Mouse (Mus musculus) lung, embryonic 14.5 days (tissue): Measurements from ENCODE around the gene Cdc40. TPM values are rescaled to one million over a fixed set of nuclear protein-coding genes. Genes with fewer than 3 reads are reported as not detected.

Experiments used
- ATAC-seq: fragments of 200-750 bp; cut with Nextera tagmentation; 2 replicates; pipeline ENCODE4 v1.8.0; 2017; ENCODE audit warnings: mild to moderate bottlenecking, moderate TSS enrichment, moderate library complexity; ENCODE audit not compliant: insufficient read depth
- DNase-seq: peaks from one replicate; pipeline ENCODE4 v3.0.0-alpha.2; 2015
- H3K27ac ChIP-seq: fragments of 300-500 bp; sonication (generic); 2 replicates; pipeline ENCODE4 v1.5.1; 2014; ENCODE audit warnings: low read depth, mild to moderate bottlenecking, moderate library complexity
- H3K27me3 ChIP-seq: fragments of 300-500 bp; sonication (generic); 2 replicates; pipeline ENCODE4 v1.6.1; 2014; ENCODE audit warnings: low read length, control low read depth; ENCODE audit not compliant: insufficient read depth
- H3K36me3 ChIP-seq: fragments of 300-500 bp; sonication (generic); 2 replicates; pipeline ENCODE4 v1.6.1; 2014; ENCODE audit warnings: control low read depth; ENCODE audit not compliant: insufficient read depth
- H3K4me1 ChIP-seq: fragments of 300-500 bp; sonication (generic); 2 replicates; pipeline ENCODE4 v1.6.1; 2014; ENCODE audit warnings: antibody characterized with exemption, control low read depth; ENCODE audit not compliant: insufficient read depth
- H3K4me2 ChIP-seq: fragments of 300-500 bp; sonication (generic); 2 replicates; pipeline ENCODE4 v1.6.1; 2014; ENCODE audit warnings: mild to moderate bottlenecking
- H3K4me3 ChIP-seq: fragments of 300-500 bp; sonication (generic); 2 replicates; pipeline ENCODE4 v1.5.1; 2014; ENCODE audit warnings: low read depth, low read length
- H3K9ac ChIP-seq: fragments of 300-500 bp; sonication (generic); 2 replicates; pipeline ENCODE4 v1.6.1; 2014
- H3K9me3 ChIP-seq: fragments of 300-500 bp; sonication (generic); 2 replicates; pipeline ENCODE4 v1.6.1; 2016; ENCODE audit warnings: low read depth, low read length, control low read depth
- CTCF ChIP-seq: IDR thresholded peaks from 2 replicates; pipeline ENCODE4 v1.5.1; 2016; ENCODE audit warnings: antibody characterized with exemption, low read depth
- WGBS: fragments of 180-500 bp; shearing (Covaris S2); extraction: QIAGEN DNeasy Blood & Tissue Kit; methylation state at CpG from one replicate; pipeline ENCODE4 v1.1.7; 2014; 5-methylcytosine and 5-hydroxymethylcytosine counted together
- polyA plus RNA-seq: library from polyadenylated mRNA; unstranded; fragments of >200 nt; fragmentation: Nextera tagmentation; extraction: Ambion mirVana; gene quantifications from 2 replicates; pipeline ENCODE4 v1.2.1, GENCODE M21; 2014

Gene Cdc40
- polyA plus RNA-seq, 1 experiment from 2014 or later: 33.4 TPM

DNA sequence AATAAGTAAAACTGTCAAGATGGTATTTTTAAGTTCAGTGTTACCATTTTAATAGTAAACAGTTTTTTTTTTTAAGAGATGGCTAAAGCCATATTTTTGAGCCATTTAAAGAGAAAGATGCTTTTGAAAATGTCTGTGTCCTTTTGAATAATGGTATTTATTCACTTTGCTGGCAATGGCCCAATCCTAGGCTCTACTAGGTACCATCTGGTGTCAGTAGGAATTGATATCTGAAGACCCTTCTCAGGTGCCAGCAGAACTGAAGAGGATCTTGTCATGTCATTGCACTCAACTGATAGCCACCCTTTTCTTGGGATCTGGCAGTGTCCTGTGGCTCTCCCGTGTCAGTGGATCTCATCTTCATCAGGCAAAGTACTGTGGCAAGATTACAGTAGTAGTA is 23.0 kb upstream of the Cdc40 start:
- Histone ChIP-seq H3K9me3 (no peaks in the 10 kb centered on the region), H3K27ac (no peak overlapping the region), H3K27me3 (no peaks in the 10 kb centered on the region), H3K4me3 (no peak overlapping the region), H3K36me3 (no peaks in the 10 kb centered on the region), H3K4me1 (no peaks in the 10 kb centered on the region), H3K4me2 (no peak overlapping the region), H3K9ac (no peak overlapping the region)
- 74% methylated on average over 1 of the region's 1 CpGs for WGBS
- ATAC-seq (no peak), DNase-seq (no peak)
- no peak for TF ChIP-seq CTCF

GRCm38 (mm10) chr10:40901786-40902185 is 18.7 kb upstream of the Cdc40 start:
- WGBS: 61% methylated on average over 4 of the region's 4 CpGs
- H3K9ac ChIP-seq: no peak overlapping the region
- no peak for DNase-seq
- H3K4me1 ChIP-seq: no peaks in the 10 kb centered on the region
- TF ChIP-seq CTCF: no peak
- no peaks in the 10 kb centered on the region for H3K27me3 ChIP-seq
- no peak overlapping the region for H3K4me3 ChIP-seq
- no peaks in the 10 kb centered on the region for H3K36me3 ChIP-seq
- no peak for ATAC-seq
- H3K27ac ChIP-seq: no peak overlapping the region
- H3K4me2 ChIP-seq: no peak overlapping the region
- H3K9me3 ChIP-seq: no peaks in the 10 kb centered on the region

- Histone ChIP-seq H3K4me1 (no peaks in the 10 kb centered on the region), H3K9me3 (no peaks in the 10 kb centered on the region), H3K9ac (no peak overlapping the region), H3K4me3 (no peak overlapping the region), H3K27ac (no peak overlapping the region), H3K4me2 (no peak overlapping the region), H3K27me3 (no peaks in the 10 kb centered on the region), H3K36me3 (no peaks in the 10 kb centered on the region)
- TF ChIP-seq CTCF: no peak
- ATAC-seq (no peak), DNase-seq (no peak)
- 56% methylated on average over 5 of the region's 5 CpGs for WGBS
Observed at GRCm38 (mm10) chr10:40896656-40897055, 13.5 kb upstream of the Cdc40 start.

DNA sequence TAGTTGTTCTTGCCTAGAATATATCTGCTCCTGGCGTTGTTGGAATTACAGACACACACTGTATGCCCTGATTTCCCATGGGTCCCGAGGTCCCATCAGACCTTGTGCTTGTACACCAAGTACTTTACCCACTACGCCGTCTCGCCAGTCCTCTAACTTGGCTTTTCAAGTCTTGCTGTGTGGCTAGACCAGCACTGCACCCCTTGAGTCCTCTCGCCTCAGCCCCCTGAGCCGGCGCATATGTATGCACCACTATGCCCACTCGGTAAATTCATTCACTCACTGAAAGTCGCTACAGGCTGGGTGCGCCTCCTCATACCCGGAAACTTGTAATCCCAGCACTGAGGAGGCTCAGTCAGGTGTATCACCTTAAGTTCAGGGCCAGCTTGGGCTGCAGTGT is 12.7 kb upstream of the Cdc40 start:
- TF ChIP-seq CTCF: no peak
- Histone ChIP-seq H3K9me3 (no peaks in the 10 kb centered on the region), H3K4me3 (no peak overlapping the region), H3K4me2 (no peak overlapping the region), H3K4me1 (no peaks in the 10 kb centered on the region), H3K27ac (no peak overlapping the region), H3K27me3 (no peaks in the 10 kb centered on the region), H3K36me3 (no peaks in the 10 kb centered on the region), H3K9ac (no peak overlapping the region)
- ATAC-seq: no peak
- 91% methylated on average over 12 of the region's 12 CpGs for WGBS
- no peak for DNase-seq

- no peak overlapping the region for H3K4me2 ChIP-seq
- no peaks in the 10 kb centered on the region for H3K27me3 ChIP-seq
- H3K4me1 ChIP-seq: 0 out of 2 replicates have a peak, but pooled peaks cover 3% of the 10 kb centered on the region
- DNase-seq (no peak), ATAC-seq (no peak)
- no peaks in the 10 kb centered on the region for H3K36me3 ChIP-seq
- no peak overlapping the region for H3K9ac ChIP-seq
- no peaks in the 10 kb centered on the region for H3K9me3 ChIP-seq
- no peak for TF ChIP-seq CTCF
- no peak overlapping the region for H3K27ac ChIP-seq
- H3K4me3 ChIP-seq: no peak overlapping the region
- 77% methylated on average over 4 of the region's 4 CpGs for WGBS
Observed at GRCm38 (mm10) chr10:40889146-40889545, 6.0 kb upstream of the Cdc40 start.

DNA sequence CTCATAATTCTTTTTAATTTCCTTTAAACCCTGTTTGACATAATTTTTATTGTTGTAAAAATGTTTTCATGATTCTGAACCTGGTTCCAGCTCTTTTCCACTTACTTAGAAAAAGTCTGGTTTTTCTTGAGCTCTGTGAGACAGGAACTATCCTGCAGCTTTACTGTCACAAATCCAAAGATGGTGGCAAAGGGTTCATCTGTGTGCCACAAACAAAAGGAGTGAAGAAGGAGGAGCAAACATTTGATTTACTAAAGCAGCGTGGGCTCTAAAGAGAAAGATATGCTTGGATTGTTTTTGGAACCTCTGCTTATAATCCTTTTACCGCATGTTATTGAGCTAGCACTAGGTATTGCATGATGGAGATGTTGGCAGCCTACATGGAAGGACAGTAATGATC is 4.2 kb upstream of the Cdc40 start:
- no peaks in the 10 kb centered on the region for H3K36me3 ChIP-seq
- H3K4me3 ChIP-seq: no peak overlapping the region
- 81% methylated on average over 2 of the region's 2 CpGs for WGBS
- DNase-seq (no peak), ATAC-seq (no peak)
- TF ChIP-seq CTCF: no peak
- 0 out of 2 replicates have a peak, but pooled peaks cover 3% of the 10 kb centered on the region for H3K4me1 ChIP-seq
- no peak overlapping the region for H3K9ac ChIP-seq
- H3K27ac ChIP-seq: no peak overlapping the region
- no peaks in the 10 kb centered on the region for H3K27me3 ChIP-seq
- H3K4me2 ChIP-seq: no peak overlapping the region
- no peaks in the 10 kb centered on the region for H3K9me3 ChIP-seq

- Histone ChIP-seq H3K9me3 (no peaks in the 10 kb centered on the region), H3K4me1 (peaks cover 9% of the 10 kb centered on the region), H3K27me3 (no peaks in the 10 kb centered on the region), H3K4me3 (no peak overlapping the region), H3K9ac (no peak overlapping the region), H3K36me3 (no peaks in the 10 kb centered on the region), H3K27ac (no peak overlapping the region), H3K4me2 (no peak overlapping the region)
- ATAC-seq (no peak), DNase-seq (no peak)
- TF ChIP-seq CTCF: no peak
- WGBS: 62% methylated on average over 7 of the region's 7 CpGs
Observed at GRCm38 (mm10) chr10:40885432-40885831, 2.3 kb upstream of the Cdc40 start.
